Mouse (Mus musculus): ENCODE data around the gene Syngr2.

The Syngr2 gene

DNA sequence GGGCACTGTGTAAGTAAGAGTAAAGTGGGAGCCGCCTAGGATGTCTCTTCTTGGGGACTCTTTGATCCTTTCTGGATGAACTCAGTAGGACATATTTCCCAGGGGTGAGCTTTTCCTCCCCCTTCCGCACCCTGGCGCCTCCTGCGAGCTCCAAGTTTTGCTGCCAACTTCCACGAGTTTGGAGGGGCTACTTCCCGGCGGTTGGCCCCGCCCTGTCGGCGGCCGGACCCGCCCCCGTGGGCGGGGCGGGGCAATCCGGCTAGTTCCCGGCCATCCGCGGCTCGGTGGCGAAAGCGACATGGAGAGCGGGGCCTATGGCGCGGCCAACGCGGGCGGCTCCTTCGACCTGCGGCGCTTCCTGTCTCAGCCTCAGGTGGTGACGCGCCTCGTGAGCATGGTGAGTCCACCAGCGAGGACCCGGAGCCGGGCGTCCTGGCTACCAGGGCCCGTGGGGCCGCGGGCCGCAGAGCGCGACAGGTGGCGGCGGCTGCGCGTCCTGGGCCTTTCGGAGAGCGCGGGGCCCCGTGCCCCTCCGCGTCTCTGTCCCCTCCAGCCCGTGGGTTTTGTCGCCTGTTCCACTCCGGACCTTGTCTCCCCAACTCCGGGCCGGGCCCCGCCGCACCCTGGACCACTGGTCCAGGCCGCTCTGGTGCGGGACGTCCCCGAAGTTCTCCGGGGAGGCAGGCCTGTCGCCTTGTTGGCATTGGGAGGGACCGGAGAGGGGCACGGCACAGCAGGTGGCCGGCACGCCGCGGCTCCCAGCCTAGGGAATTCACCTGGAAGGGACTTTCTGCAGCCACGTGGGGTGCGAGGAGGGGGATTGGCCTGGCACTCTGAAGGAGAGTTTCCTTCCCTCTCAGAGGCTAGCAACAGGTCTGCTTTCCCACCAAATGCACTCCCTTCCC, at the start of gene Syngr2, which contains the start of gene Gm20708:
Gene Syngr2 (plus strand): TSS at position 262 of the 905 bp plus-strand sequence.
Gene Gm20708 (plus strand): TSS at position 262 of the 905 bp plus-strand sequence.
- DNase-seq, result peak; percentile 83

DNA sequence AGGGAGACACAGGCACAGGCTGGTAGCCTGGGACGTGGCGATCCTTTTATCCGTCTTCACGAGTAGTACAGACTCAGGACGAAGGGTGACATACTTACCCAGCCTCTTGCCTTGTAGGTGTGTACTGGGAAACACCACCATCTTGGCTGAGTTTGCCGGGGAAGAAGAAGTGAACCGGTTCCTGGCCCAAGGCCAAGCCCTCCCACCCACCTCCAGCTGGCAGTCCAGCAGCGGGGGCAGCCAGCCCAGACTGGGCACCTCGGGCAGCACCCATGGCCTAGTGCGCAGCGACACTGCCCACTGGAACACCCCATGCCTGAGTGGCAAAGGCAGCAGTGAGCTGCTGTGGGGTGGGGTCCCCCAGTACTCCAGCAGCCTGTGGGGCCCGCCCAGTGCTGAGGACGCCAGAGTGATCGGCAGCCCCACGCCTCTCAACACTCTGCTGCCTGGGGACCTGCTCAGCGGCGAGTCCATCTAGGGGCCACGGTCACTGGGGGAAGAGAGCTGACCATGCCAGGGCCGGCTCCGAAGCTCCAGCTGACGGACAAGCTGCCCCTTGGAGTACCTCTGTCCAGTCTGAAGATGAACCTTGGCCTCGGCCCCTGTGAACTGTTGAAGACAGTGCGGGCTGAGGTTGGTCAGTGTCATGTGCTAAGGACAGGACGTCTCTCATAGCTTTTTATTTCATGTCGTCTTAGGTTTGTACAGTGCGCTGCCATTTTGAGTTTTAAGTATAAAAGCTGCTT, 48.9 kb upstream of the Syngr2 start:
- DNase-seq, result no peak

DNA sequence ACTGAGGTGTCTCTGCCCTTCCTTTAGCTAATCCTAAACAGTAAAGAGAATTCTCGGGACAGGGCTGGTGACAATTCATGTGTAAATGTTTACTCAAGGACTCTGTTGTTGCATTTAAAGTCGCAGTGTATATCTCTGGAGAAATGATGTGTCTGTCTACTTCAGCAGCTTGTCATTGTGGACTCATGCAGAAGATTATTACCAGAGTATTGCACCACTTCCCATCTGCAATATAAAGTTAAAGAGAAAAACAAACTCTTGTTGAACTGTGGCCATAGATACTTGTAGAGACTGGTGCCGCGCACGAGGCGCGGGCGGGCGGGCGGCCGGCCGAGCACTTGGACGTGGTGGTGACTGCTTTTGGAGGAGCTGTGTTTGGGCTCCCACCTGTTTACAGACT, 47.7 kb upstream of the Syngr2 start:
- no peak for DNase-seq

DNA sequence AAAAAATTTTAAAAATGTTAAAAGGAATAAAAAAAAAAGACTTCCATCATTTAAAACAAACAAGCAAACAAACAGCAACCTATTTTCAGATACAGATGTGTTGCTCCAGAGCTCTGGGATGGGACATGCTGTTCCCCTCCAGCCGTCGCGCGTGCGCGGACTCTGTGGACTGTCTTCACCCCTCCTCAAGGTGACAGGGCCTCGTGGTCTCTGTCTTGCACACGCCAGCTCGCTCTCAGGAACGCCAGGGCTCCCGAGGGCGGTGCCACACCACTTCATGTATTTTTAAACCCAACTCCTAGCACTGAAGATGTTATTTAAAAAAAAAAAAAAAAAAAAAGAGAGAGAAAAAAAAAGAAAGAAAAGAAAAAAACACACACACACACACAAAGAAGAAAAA, 47.2 kb upstream of the Syngr2 start:
- DNase-seq, result no peak

DNA sequence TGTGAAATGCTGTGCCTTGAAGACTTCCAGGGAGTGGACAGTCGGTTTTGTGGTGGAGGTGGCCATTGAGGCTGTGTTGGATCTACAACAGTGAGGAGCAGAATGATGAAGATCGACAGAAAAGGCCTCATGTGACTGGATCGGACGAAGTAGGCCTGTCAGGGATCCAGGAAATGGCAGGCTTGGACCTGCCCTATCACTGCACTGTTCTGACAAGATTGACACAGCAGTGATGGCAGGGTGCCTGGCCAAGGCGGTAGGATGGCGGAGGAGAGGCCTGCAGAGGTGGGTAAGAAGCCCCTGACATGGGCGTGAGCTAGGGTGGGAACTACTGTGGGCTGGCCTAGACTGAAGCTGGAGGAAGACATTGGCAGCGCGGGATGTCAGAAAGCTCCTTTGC, 45.1 kb upstream of the Syngr2 start:
- no peak for DNase-seq

DNA sequence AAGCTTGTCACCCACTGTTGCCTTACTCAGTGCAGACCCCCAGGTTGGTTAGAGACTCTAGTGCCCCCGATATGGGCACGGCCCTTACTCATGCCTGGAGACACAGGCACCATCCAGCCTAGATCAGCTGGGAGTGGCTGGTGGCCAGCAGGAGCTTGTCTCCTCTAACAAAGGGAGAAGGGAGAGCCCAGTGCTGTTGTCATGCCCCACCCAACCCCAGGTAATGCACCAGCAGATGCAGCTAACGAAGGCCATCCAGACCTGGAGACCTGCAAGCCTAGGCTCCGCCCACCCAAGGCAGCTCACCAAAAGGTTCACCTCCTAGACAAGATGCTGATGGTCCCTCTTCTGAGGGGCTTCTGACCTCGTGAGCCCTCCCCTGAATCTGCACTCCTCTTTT, 44.1 kb upstream of the Syngr2 start:
- DNase-seq, result no peak

DNA sequence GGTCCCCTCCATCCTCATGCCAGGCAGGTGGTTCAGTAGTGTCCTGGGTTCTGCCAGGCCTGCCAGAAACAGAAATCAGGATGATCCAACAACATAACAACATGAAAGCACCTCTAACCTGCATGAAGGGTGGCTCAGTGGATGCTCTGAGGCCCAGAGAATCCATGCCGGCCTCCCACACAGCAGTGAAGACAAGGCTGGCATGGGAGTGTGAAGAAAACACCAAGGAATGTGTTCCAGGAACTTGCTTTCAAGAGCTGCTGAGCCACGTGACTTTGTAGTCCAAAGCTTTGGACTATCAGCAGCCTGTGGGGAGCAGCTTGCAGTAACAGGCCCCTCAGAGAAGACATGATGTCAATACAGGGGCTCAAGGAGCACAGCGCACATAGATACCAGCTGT, 43.2 kb upstream of the Syngr2 start:
- DNase-seq, result no peak

DNA sequence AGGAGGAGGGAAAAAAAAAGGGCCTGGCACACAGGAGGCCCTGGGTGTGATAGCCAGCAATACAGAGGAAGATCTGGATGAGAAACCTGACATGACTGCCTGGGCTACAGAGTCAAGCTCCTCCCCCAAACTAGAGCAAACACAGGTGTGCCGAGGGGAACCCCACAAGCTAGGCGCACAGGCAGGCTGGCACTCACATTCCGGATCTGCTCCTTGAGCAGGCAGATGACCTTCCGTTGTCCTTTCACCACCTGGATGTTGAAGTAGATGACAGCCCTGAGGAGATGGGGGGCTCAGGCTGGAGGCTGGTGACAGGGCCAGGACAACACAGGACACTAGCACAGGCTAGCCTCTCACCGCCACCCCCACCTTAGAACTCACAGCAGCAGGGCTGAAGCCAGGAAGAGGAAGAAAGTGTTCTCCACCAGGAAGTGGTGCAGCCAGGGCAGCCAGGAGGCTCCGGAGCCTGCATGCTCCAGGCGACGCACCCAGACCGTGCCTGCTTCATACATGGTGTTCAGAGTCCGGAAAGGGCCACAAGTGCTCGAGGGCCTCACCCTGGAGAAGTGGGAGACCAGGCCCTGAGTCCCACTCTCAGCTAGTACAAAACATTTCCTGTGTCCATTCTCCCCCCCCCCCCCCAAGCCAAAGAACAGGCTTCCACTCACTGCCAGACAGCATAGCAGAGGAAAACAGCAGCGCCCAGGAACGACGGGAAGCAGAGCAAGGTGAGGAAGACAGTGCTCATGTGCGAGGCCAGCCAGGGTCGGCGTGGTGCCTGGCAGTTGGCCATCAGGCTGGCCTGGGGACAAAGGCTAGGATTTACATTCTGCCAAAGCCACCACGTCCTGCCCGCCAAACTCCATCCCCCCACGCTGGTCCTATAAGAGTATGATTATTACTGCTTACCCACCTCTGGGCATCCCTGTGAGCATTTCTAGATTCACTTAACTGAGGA, 40.5 kb upstream of the Syngr2 start:
- DNase-seq, result no peak

DNA sequence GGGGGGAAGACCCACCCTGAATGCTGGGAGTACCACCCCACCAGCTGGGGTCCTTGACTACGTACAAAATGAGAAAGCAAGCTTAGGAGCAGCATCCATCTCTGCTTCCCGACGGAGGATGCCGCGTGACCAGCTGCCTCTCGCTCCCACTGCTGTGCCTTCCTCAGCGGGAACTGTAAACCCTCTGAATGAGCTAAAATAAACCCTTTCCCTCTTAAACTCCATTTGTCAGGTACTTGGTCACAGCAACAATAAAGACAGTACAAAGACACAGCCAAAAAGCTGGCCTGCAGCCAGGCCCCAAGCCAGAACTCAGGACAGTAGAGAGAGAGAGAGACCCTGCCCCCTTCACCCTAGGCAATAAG, 39.8 kb upstream of the Syngr2 start:
- no peak for DNase-seq

DNA sequence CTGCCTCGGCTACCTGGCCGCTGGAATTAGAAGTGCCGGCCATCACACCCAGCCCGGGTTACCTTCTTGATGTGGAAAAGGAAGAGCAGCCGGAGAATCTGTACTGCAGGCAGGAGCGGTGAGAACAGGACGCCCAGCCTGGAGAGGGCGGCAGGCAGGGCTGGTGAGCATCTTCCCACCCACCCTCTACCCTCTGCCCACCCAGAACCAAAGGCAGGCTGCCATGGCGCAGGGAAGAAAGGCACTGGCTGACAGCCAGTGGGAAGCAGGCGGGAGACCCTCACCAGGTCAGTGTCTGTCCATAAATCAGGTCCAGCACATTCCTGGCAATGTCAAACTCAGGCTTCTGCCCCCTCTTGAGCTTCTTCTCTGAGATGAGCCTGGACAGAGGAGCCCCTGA, 39.1 kb upstream of the Syngr2 start:
- no peak for DNase-seq

DNA sequence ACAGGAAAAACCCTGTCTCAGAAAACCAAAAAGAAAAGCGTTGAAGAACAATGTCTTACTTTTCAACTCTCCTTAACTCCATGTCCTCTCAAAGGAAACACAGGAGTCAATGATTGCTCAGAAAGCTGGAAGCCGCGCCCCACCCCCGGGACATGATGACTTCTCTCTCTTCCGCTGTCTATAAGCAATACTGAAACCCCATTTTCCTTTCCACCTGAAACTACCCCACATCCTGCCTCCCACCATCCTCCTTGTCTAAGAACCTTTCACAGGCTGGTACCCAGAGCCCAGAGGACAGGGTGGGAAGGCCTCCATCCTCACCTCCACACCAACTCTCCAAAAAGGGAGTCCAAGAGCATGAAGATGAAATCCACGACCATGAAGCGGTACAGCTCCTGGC, 37.1 kb upstream of the Syngr2 start:
- no peak for DNase-seq

DNA sequence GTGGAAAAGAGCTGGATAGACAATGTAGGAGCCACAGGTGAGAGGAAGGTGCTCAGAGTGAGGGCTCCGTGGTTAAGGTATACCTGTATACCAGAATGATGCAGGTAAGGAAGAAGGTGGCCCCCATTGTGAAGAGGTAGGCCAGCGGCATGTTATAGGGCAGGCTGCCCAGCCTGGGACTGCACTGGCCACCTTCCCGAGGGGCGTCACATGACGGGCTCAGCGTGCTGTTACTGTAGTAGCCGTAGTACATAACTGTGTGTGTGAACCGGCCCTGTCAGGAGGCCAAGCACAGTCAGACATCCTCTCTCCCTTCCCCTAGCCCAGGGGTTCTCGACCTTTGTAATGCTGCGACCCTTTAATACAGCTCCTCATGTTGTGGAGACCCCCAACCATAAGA, 34.5 kb upstream of the Syngr2 start:
- no peak for DNase-seq

DNA sequence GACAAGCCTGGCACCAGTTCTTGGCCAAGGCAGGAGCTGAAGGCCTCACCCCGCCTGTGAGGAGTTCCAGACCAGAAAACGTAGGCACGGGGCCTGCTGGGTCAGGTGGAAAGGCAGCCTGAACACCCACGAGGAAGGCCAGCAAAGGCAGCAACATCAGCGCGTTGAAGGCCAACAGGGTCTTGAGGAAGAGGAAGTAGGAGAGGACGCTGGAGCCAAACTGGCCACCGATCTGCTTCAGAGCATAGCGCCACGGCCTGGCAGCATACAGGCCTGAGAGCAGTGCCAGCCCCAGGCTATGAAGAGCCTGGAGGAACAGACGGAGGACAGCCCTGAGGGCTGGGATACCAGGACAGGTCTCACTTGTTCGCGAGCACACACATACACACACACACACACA, 33.9 kb upstream of the Syngr2 start:
- no peak for DNase-seq

DNA sequence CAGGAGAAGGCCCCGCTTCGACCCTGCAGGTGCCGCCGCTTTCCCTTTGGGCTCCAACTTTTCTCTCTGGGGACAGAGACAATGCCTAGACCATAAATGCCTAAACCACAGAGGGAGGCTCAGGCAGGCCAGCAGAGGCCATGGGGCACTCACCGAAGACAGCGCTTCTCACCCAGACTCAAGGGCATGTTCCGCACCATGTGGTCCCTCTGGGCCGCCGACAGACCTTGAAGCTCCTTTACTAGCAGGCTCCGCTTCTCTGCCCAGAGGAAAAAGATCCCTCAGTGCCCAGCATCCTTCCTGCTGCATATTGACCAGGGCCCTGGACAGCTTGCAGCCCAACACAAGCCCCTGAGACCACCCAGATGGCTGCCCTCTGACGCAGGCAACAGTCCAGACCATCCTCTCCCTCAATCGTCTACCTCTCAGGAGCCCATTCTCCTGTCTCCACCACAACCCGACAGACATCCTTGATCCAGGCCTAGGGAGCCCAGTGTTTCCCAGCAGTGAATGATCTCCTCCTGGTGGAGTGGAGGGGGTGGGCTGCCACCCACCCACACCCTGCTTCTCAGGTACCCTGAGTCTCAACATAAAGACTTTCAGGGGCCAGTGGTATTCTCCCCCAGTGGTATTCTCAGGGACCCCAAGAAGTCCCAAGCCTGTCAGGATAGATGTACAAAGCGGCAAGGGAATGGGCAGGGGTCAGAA, 33.2 kb upstream of the Syngr2 start:
- no peak for DNase-seq

DNA sequence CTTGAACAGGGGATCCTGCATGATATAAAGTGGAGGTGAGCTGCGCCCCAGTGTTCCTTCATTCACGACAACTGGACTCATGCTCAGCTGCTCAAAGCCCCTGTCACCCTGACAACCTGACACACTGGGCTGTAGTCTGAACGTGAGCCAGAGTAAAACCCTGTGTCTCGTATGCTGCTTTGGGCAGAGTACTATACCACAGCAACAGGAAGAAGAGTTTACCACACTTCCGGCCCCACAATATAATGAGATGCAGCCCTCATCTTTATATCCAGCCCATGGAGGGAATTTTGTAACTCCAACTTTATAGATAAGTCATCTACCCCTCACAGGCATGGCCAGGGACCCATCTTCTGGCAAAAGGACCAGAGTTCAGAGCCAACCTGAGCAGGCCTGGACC, 32.4 kb upstream of the Syngr2 start:
- no peak for DNase-seq

DNA sequence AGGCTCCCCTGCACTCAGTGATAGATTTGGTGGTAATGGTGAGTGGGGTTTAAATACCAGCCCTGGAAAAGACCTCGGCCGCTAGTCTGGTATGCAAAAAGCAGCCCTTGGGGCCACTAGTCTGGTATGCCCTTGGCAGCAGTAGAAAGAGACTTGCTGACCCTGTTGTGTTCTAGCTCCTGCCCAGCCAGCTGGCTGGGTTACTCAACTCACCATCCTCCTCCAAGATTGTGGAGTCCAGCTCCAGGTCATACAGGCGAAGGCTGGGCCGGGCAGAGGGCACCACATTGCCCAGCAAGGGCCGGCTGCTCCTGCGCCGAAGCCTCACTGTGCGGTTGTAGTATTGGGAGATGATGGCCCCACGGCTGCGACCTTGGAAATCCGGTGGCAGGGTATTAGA, 31.4 kb upstream of the Syngr2 start:
- no peak for DNase-seq

DNA sequence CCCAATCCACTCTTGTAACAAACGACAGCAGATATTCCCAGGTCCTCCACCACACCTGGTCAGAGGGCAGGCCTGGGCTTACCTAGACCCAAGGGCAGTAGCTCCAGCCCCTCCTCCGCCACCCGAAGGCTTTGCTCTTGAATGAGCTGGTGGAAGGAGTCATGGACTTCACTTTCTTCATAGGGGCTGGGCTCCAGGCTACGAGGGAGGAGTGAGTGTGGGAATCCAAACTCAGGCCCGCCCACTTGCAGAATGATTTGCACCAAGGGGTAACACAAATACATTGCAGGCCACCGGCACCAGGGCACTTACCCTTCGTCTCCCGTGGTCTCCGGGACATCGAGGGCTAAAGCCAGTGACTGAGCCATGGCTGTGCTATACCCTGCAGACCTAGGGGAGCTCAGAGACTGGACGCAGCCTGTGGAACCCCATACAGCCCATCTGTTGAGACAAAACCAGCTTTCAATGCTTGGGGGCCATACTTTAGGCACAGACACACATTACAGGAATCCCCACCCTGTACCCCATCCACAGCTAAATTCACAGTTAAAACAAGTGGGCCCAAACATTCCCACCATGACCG, 30.5 kb upstream of the Syngr2 start:
- peak; percentile 53 for DNase-seq

DNA sequence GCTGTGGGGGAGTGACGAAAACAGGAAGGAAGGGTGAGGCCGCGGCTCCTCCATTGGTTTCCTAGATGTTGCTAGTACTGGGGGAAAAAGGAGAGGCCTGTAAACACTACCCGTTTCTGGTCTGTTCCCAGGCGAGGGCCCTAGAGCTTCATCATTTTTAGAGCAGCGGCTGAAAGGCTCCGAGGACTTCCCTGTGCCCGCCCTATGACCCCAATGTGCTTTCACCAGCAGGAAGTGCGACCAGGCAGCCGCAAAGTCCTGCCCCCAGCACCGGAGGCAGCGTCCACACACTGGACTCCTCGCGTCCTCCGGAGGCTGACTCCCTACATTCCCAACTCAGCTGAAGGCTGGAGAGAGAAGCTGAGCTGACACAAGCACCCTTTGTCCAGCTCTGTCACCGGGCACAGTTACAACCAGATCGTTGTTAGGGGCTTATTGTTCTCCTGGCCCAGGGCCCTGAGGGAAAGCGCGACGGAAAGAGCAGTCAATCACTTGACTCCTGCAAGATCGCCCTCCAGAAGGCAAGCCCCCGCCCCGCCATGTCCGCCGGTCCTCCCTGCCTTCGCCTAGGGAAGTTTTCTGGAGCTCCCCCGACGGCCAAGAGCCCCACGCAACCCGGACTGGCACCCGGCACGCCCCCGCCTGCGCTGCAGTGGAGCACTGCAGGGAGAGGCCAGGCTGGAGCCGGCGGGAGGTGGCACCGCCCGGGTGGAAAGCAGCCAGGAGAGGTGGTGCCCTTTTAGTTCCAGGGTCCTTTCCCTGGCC, 29.9 kb upstream of the Syngr2 start:
- DNase-seq, result peak; percentile 75

DNA sequence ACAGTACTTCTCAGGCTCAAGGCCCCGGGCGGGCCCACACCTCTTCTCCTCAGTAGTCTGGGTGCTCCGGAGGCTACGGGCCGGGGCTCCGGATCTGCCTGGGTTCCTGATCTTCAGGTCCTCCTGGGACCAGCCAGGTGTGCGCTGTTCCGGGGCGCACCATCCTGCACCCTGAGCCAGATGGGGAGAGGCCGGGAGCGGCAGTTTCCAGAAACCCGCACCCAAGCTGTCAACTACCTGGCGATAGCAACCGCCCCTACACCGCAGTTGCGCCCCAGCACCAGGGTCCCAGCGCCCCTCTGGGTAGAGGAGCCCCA, 29.3 kb upstream of the Syngr2 start:
- no peak for DNase-seq

DNA sequence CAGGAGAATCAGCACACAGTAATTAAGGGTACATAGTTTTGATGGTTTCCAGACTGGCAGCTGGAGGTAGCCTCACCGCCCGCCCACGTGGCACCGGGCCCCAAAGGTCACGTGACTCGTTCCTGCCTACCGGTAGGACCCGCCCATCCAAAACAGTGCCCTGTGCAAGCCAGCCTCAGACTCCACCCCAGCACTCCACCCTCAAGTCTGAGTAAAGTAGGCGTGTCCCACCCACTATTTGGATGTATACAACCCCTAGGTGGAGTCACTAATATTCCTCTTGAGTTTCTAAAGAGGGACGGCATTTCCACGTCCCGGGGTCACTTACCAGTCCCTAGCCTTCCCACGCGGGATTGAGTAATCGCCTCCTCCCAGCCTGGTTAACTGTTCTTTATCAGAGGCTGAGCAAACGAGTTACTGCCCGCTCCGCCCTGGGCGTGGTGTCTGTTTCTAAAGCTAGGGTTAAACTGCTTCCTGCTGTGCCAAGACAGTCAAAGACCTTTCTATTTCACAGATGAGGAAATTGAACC, 28.8 kb upstream of the Syngr2 start:
- peak; percentile 92 for DNase-seq

DNA sequence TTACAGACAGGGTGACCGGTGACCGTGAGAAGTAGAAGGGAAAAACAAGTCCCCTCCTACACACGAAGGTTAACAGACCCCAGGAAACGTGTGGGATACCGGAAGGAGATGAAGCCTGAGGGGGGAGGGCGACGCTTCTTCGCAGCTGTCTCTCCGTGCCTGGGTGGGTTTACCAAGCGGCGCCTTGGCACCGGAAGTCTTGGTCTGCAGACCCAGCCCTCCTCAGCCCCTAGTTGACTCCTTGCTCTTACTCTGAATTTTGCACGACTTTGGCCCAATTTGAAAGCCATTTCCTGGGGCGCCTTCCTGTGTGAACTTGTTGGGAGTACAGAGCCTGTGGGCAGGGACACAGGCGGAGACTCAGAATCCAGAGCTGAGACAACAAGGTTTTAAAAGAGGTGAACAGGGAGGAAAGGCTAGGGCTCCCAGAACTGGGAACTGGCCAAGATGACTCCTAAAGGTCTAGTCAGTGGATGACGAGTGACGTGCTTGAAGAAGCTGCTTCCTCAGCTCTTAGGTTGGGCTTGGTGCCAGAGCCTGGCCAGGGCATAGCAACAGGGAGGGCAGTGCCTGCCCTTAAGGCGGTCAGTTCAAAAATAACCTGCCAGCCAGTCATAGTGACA, 28.2 kb upstream of the Syngr2 start:
- peak; percentile 86 for DNase-seq

Measured in thymus, postnatal 4 days (tissue).